In the genomic region with DNA sequence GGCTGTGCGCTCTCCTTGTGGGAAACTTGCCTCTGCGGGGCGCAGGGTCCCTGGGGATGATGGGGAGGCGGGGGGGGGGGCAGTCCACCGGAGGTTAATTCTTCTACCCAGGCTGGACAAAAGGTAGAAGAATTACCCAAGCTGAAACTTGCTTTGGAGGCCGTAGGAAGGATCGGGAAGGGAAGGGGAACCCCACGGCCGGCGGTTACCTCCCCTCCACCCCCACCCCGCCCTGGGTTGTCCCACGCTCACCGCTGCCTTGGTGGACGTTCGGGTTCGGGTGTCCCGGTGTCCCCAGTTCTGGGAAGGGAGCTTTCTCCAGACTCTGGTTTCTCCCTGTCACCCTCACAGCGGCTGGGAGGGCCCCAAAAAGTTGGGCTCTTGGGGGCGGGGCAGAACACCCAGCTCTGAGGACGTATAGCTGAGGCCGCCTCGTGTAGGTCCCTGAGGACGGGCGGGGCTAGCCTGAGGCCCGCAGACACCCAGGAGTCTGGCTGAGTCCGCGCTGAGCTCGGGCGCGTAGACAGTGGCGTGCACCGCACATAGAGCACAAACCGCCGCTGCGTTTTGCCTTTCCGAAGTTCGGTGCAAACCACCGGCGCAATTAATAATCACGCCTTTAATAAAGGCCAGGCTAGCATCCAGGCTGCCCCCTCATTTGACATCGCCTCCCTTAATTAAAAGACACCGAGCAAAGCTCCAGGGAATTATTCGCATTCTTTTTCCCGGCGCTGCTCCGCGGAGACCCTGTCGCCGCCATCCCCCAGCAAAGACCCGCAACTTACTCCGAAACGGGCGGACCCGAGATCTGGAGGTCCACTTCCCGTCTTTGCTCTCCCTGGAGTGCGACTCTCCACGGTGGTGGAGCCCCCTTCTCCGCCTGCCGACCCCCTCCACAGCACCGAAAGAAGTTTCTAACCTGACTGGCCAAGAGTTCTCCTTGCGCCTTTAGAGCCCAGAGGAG, we compare ENCODE assay signal across 1 mouse cellular context.
TF ChIP-seq lines count a peak whose summit lies in the region.

No protein-coding gene starts in this region.

TF ChIP-seq in CH12.LX, 34 proteins besides CTCF, POLR2A, EP300 and RAD21:
- TF ChIP-seq MYC (IDR thresholded peaks at IDR 0.05; ENCODE audit: low read depth, low read length) = no peak
- no peak; the same call in 1 of the 2 replicates for TF ChIP-seq SIN3A (IDR thresholded peaks at IDR 0.05; ENCODE audit: low read length)
- peak; percentile 49; the same call in 1 of the 2 replicates for TF ChIP-seq NELFE (IDR thresholded peaks at IDR 0.05; ENCODE audit: low read depth, low read length)
- TF ChIP-seq MXI1 (IDR thresholded peaks at IDR 0.05; ENCODE audit: low read depth, low read length) = no peak
- no peak for TF ChIP-seq TBP (conservative IDR thresholded peaks at IDR 0.05; ENCODE audit: low read depth, low read length)
- no peak for TF ChIP-seq MAFK (IDR thresholded peaks at IDR 0.05; ENCODE audit: insufficient replicate concordance, low read length)
- TF ChIP-seq KAT2A (IDR thresholded peaks at IDR 0.05; ENCODE audit: insufficient replicate concordance, low read length) = no peak
- no peak for TF ChIP-seq HCFC1 (IDR thresholded peaks at IDR 0.05; ENCODE audit: low read depth, low read length)
- no peak for TF ChIP-seq ZKSCAN1 (IDR thresholded peaks at IDR 0.05; ENCODE audit: borderline replicate concordance, low read depth, low read length)
- TF ChIP-seq CHD1 (IDR thresholded peaks at IDR 0.05; ENCODE audit: low read depth, low read length) = 0 out of 2 replicates have a peak, but pooled peaks have one; percentile 13
- TF ChIP-seq RCOR1 (conservative IDR thresholded peaks at IDR 0.05; ENCODE audit: low read depth, low read length) = 0 out of 2 replicates have a peak, but pooled peaks have one; percentile 15
- no peak for TF ChIP-seq JUN (IDR thresholded peaks at IDR 0.05; ENCODE audit: insufficient read depth, low read depth, low read length)
- TF ChIP-seq PAX5 (IDR thresholded peaks at IDR 0.05; ENCODE audit: low read length) = no peak
- TF ChIP-seq IRF4 (IDR thresholded peaks at IDR 0.05; ENCODE audit: low read depth, low read length) = 0 out of 2 replicates have a peak, but pooled peaks have one; percentile 21
- TF ChIP-seq TCF12 (IDR thresholded peaks at IDR 0.05; ENCODE audit: low read depth, low read length) = no peak; the same call in 1 of the 2 replicates
- no peak for TF ChIP-seq NRF1 (IDR thresholded peaks at IDR 0.05; ENCODE audit: low read depth, low read length)
- no peak for TF ChIP-seq ETS1 (conservative IDR thresholded peaks at IDR 0.05; ENCODE audit: low read depth, low read length)
- no peak for TF ChIP-seq MAX (IDR thresholded peaks at IDR 0.05; ENCODE audit: low read length)
- no peak for TF ChIP-seq MAZ (IDR thresholded peaks at IDR 0.05; ENCODE audit: low read depth, low read length)
- TF ChIP-seq CHD2 (IDR thresholded peaks at IDR 0.05; ENCODE audit: low read length) = no peak
- no peak for TF ChIP-seq ELF1 (IDR thresholded peaks at IDR 0.05; ENCODE audit: low read depth, low read length)
- TF ChIP-seq USF1 (IDR thresholded peaks at IDR 0.05; ENCODE audit: low read depth, low read length) = no peak
- no peak for TF ChIP-seq JUND (conservative IDR thresholded peaks at IDR 0.05; ENCODE audit: low read depth, low read length)
- TF ChIP-seq UBTF (IDR thresholded peaks at IDR 0.05; ENCODE audit: low read depth, low read length) = no peak
- no peak for TF ChIP-seq ZMIZ1 (IDR thresholded peaks at IDR 0.05; ENCODE audit: low read depth, low read length)
- TF ChIP-seq MEF2A (IDR thresholded peaks at IDR 0.05; ENCODE audit: borderline replicate concordance, low read depth, low read length) = no peak
- TF ChIP-seq GABPA (IDR thresholded peaks at IDR 0.05; ENCODE audit: insufficient replicate concordance, low read depth, low read length) = no peak
- no peak for TF ChIP-seq SMC3 (IDR thresholded peaks at IDR 0.05; ENCODE audit: low read depth, low read length)
- no peak for TF ChIP-seq E2F4 (IDR thresholded peaks at IDR 0.05; ENCODE audit: insufficient replicate concordance, low read depth, low read length)
